Comparison of ENCODE assay signal across 19 mouse cellular contexts in the genomic region with DNA sequence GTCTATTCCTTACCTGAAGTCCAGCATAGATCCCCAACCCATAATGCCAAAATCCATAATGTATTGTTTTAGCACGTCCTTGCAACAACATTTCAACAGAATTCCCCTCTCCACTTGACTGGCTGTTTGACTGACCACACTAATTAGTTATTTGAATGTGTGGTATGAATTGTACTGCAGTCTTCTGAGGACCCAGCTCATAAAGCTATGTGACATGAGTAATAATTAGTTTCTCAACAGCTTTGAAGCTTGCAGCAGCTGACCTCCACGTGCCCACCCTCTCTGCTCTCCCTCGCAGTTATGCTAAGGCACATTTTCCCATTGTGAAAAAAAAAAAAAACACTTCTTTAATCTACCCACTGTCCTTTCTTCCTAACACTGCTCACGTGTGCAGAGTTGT.
DNase-seq lines count a peak whose midpoint lies in the region; ATAC-seq lines count a peak whose summit lies in the region.
"Had no signal": no experiment of that assay in that cellular context is flagged by ENCODE, and none has a peak within 500 bp of the region (broad histone marks: within the 10 kb centered on the region; RNA-seq: fewer than 3 reads in every experiment).

No protein-coding gene starts in this region.

- H3K4me1 ChIP-seq in hindbrain, embryonic 14.5 days (replicated peaks; ENCODE audit: control insufficient read depth, insufficient read depth, low read length): no peaks in the 10 kb centered on the region
- H3K4me1 ChIP-seq in hindbrain, embryonic 13.5 days (replicated peaks): no peaks in the 10 kb centered on the region
- no peaks in the 10 kb centered on the region for H3K4me1 ChIP-seq in midbrain, embryonic 13.5 days (replicated peaks)
- no peaks in the 10 kb centered on the region for H3K4me1 ChIP-seq in midbrain, embryonic 10.5 days
- H3K4me1 ChIP-seq in midbrain, embryonic 16.5 days (ENCODE audit: control insufficient read depth, insufficient read depth, low read length): no peaks in the 10 kb centered on the region
- H3K4me1 ChIP-seq: embryonic facial prominence, embryonic 13.5 days; forebrain, embryonic 15.5 days; heart, embryonic 10.5 days had no signal

- ATAC-seq in hindbrain, embryonic 14.5 days (ENCODE audit: low FRiP score): 0 out of 2 replicates have a peak, but pooled peaks have one; percentile 17
- ATAC-seq in hindbrain, embryonic 13.5 days (ENCODE audit: low FRiP score): no peak
- peak; percentile 71; the same call in 1 of the 2 replicates for ATAC-seq in midbrain, embryonic 13.5 days
- ATAC-seq in midbrain, embryonic 16.5 days: peak; percentile 32; the same call in 1 of the 2 replicates
- ATAC-seq: forebrain, embryonic 15.5 days had no signal

- H3K9ac ChIP-seq in hindbrain, embryonic 14.5 days: no peak overlapping the region
- no peak overlapping the region for H3K9ac ChIP-seq in hindbrain, embryonic 13.5 days
- H3K9ac ChIP-seq in midbrain, embryonic 13.5 days (replicated peaks): no peak overlapping the region
- H3K9ac ChIP-seq in midbrain, embryonic 16.5 days (ENCODE audit: low read depth, low read length): no peak overlapping the region
- H3K9ac ChIP-seq: embryonic facial prominence, embryonic 13.5 days; forebrain, embryonic 15.5 days had no signal

- no peak overlapping the region for H3K4me2 ChIP-seq in hindbrain, embryonic 14.5 days (replicated peaks)
- H3K4me2 ChIP-seq in hindbrain, embryonic 13.5 days: no peak overlapping the region
- H3K4me2 ChIP-seq in midbrain, embryonic 13.5 days (replicated peaks): no peak overlapping the region
- no peak overlapping the region for H3K4me2 ChIP-seq in midbrain, embryonic 16.5 days (ENCODE audit: low read length)
- H3K4me2 ChIP-seq: embryonic facial prominence, embryonic 13.5 days; forebrain, embryonic 15.5 days had no signal

- H3K4me3 ChIP-seq in hindbrain, embryonic 14.5 days (replicated peaks; ENCODE audit: low read length): no peak overlapping the region
- no peak overlapping the region for H3K4me3 ChIP-seq in hindbrain, embryonic 13.5 days
- H3K4me3 ChIP-seq in midbrain, embryonic 13.5 days (replicated peaks): no peak overlapping the region
- H3K4me3 ChIP-seq in midbrain, embryonic 10.5 days: no peak overlapping the region
- H3K4me3 ChIP-seq in midbrain, embryonic 16.5 days (ENCODE audit: low read depth, low read length): no peak overlapping the region
- H3K4me3 ChIP-seq: embryonic facial prominence, embryonic 13.5 days; forebrain, embryonic 15.5 days; heart, embryonic 10.5 days had no signal

- no peaks in the 10 kb centered on the region for H3K27me3 ChIP-seq in hindbrain, embryonic 14.5 days (ENCODE audit: control insufficient read depth, insufficient read depth, low read length)
- H3K27me3 ChIP-seq in hindbrain, embryonic 13.5 days: no peaks in the 10 kb centered on the region
- H3K27me3 ChIP-seq in midbrain, embryonic 13.5 days: no peaks in the 10 kb centered on the region
- H3K27me3 ChIP-seq in midbrain, embryonic 10.5 days (ENCODE audit: low read depth, poor library complexity, severe bottlenecking): no peaks in the 10 kb centered on the region
- no peaks in the 10 kb centered on the region for H3K27me3 ChIP-seq in midbrain, embryonic 16.5 days (ENCODE audit: control insufficient read depth, insufficient read depth, low read depth, low read length)
- H3K27me3 ChIP-seq: embryonic facial prominence, embryonic 13.5 days; forebrain, embryonic 15.5 days had no signal

- H3K27ac ChIP-seq in hindbrain, embryonic 14.5 days: no peak overlapping the region
- H3K27ac ChIP-seq in hindbrain, embryonic 13.5 days: no peak overlapping the region
- no peak overlapping the region for H3K27ac ChIP-seq in midbrain, embryonic 13.5 days
- H3K27ac ChIP-seq in midbrain, embryonic 10.5 days (replicated peaks): no peak overlapping the region
- H3K27ac ChIP-seq in midbrain, embryonic 16.5 days (ENCODE audit: low read length): no peak overlapping the region
- H3K27ac ChIP-seq: embryonic facial prominence, embryonic 13.5 days; forebrain, embryonic 15.5 days; heart, embryonic 10.5 days had no signal

- no peaks in the 10 kb centered on the region for H3K36me3 ChIP-seq in hindbrain, embryonic 14.5 days (replicated peaks; ENCODE audit: control insufficient read depth, insufficient read depth)
- H3K36me3 ChIP-seq in hindbrain, embryonic 13.5 days: no peaks in the 10 kb centered on the region
- no peaks in the 10 kb centered on the region for H3K36me3 ChIP-seq in midbrain, embryonic 13.5 days
- H3K36me3 ChIP-seq in midbrain, embryonic 10.5 days: no peaks in the 10 kb centered on the region
- H3K36me3 ChIP-seq in midbrain, embryonic 16.5 days (ENCODE audit: control insufficient read depth, insufficient read depth, low read length): no peaks in the 10 kb centered on the region
- H3K36me3 ChIP-seq: embryonic facial prominence, embryonic 13.5 days; forebrain, embryonic 15.5 days; heart, embryonic 10.5 days had no signal

- H3K9me3 ChIP-seq in hindbrain, embryonic 14.5 days (ENCODE audit: control insufficient read depth, low read length): no peaks in the 10 kb centered on the region
- no peaks in the 10 kb centered on the region for H3K9me3 ChIP-seq in hindbrain, embryonic 13.5 days
- no peaks in the 10 kb centered on the region for H3K9me3 ChIP-seq in midbrain, embryonic 13.5 days
- H3K9me3 ChIP-seq in midbrain, embryonic 10.5 days (replicated peaks): no peaks in the 10 kb centered on the region
- no peaks in the 10 kb centered on the region for H3K9me3 ChIP-seq in midbrain, embryonic 16.5 days (replicated peaks; ENCODE audit: control insufficient read depth, low read length, poor library complexity, severe bottlenecking)
- H3K9me3 ChIP-seq: embryonic facial prominence, embryonic 13.5 days; forebrain, embryonic 15.5 days; heart, embryonic 10.5 days had no signal

- no peak for DNase-seq in hindbrain, embryonic 14.5 days (ENCODE audit: low spot score)
- DNase-seq in midbrain, embryonic 10.5 days (ENCODE audit: low spot score): no peak
- DNase-seq in Muller cell, postnatal 12 days (ENCODE audit: inconsistent ontology term): peak; percentile 62
- DNase-seq in heart, postnatal 4 days: no peak
- DNase-seq: adrenal gland, adult 8-10 months; adrenal gland, postnatal 36 days; cerebellum, adult 11-12 months; cerebellum, adult 9-10 months; cerebellum, postnatal 25 days; gastrocnemius, postnatal 10 days; heart, adult 18-20 months; heart, postnatal 10 days; kidney, adult 11 months had no signal

- 47% methylated on average over 4 of the region's 4 CpGs for WGBS in hindbrain, embryonic 14.5 days
- 60% methylated on average over 4 of the region's 4 CpGs for WGBS in hindbrain, embryonic 13.5 days
- WGBS in midbrain, embryonic 13.5 days: 46% methylated on average over 4 of the region's 4 CpGs
- whole genome bisulfite sequencing in midbrain, embryonic 10.5 days: 80% methylated on average over 4 of the region's 4 CpGs
- WGBS in midbrain, embryonic 16.5 days: 32% methylated on average over 4 of the region's 4 CpGs
